Mouse (Mus musculus): Measurements from ENCODE around the gene Socs2.

The Socs2 gene

GRCm38 (mm10) chr10:95422681-95423080 is 5.7 kb upstream of the Socs2 start:
- DNase-seq (ENCODE audit: low spot score in 2 of 2), result no peak

GRCm38 (mm10) chr10:95420284-95420683 is 3.3 kb upstream of the Socs2 start:
- DNase-seq (ENCODE audit: low spot score in 2 of 2), result no peak

- no peak for DNase-seq (ENCODE audit: low spot score in 2 of 2)
These were observed 2.7 kb upstream of the Socs2 start for GRCm38 (mm10) chr10:95419726-95420125.

GRCm38 (mm10) chr10:95418631-95419030 is 1.7 kb upstream of the Socs2 start:
- no peak for DNase-seq (ENCODE audit: low spot score in 2 of 2)

- peak; percentile 65 to 83 for DNase-seq (ENCODE audit: low spot score in 2 of 2)
These were observed 686 bp upstream of the Socs2 start for GRCm38 (mm10) chr10:95417496-95418236.

- DNase-seq (ENCODE audit: low spot score in 2 of 2), result no peak
These were observed 657 bp downstream of the Socs2 start for GRCm38 (mm10) chr10:95416361-95416684.

GRCm38 (mm10) chr10:95415533-95416360 is 1.2 kb downstream of the Socs2 start:
- peak; percentile 60 to 75 for DNase-seq (ENCODE audit: low spot score in 2 of 2)

GRCm38 (mm10) chr10:95415159-95415532 is 1.8 kb downstream of the Socs2 start:
- peak in 1 of 2 experiments; percentile 58 for DNase-seq (ENCODE audit: low spot score in 2 of 2)

GRCm38 (mm10) chr10:95414316-95415158 is 2.4 kb downstream of the Socs2 start:
- DNase-seq (ENCODE audit: low spot score in 2 of 2), result peak in 1 of 2 experiments; percentile 56

GRCm38 (mm10) chr10:95411139-95411538 is 5.8 kb downstream of the Socs2 start:
- DNase-seq (ENCODE audit: low spot score in 2 of 2), result no peak

GRCm38 (mm10) chr10:95410709-95411108 is 6.3 kb downstream of the Socs2 start:
- no peak for DNase-seq (ENCODE audit: low spot score in 2 of 2)

GRCm38 (mm10) chr10:95410209-95410608 is 6.8 kb downstream of the Socs2 start:
- no peak for DNase-seq (ENCODE audit: low spot score in 2 of 2)

GRCm38 (mm10) chr10:95409149-95409548 is 7.8 kb downstream of the Socs2 start:
- no peak for DNase-seq (ENCODE audit: low spot score in 2 of 2)

- DNase-seq (ENCODE audit: low spot score in 2 of 2), result no peak
These were observed 8.5 kb downstream of the Socs2 start for GRCm38 (mm10) chr10:95408487-95408886.

- no peak for DNase-seq (ENCODE audit: low spot score in 2 of 2)
These were observed 9.3 kb downstream of the Socs2 start for GRCm38 (mm10) chr10:95407541-95408160.

GRCm38 (mm10) chr10:95404774-95405173 is 12.2 kb downstream of the Socs2 start:
- DNase-seq (ENCODE audit: low spot score in 2 of 2), result no peak

- peak; percentile 38 to 51 for DNase-seq (ENCODE audit: low spot score in 2 of 2)
These were observed 17.2 kb downstream of the Socs2 start for GRCm38 (mm10) chr10:95399689-95400354.

- DNase-seq (ENCODE audit: low spot score in 2 of 2), result peak; percentile 28 to 44
These were observed 18.5 kb downstream of the Socs2 start for GRCm38 (mm10) chr10:95398489-95398888.

- DNase-seq (ENCODE audit: low spot score in 2 of 2), result no peak
These were observed 19.7 kb downstream of the Socs2 start for GRCm38 (mm10) chr10:95397191-95397835.

- DNase-seq (ENCODE audit: low spot score in 2 of 2), result peak; percentile 60 to 72
These were observed 20.6 kb downstream of the Socs2 start for GRCm38 (mm10) chr10:95396356-95396755.

Data from heart, adult 9 months (tissue).